Mouse (Mus musculus) heart, embryonic 13.5 days (tissue): ENCODE measurements around the gene Tmem131l. TPM values are rescaled to one million over a fixed set of nuclear protein-coding genes. Genes with fewer than 3 reads are reported as not detected.
A peak's percentile ranks its signal among the peaks of the same experiment; 100 is the strongest.

Experiments
- ATAC-seq: fragments of 200-750 bp; cut with Nextera tagmentation; 2 replicates; pipeline ENCODE4 v1.8.0; 2017; ENCODE audit warnings: moderate TSS enrichment; ENCODE audit not compliant: insufficient number of reproducible peaks, low FRiP score, low TSS enrichment; ENCODE audit errors: extremely low read depth
- H3K27ac ChIP-seq: fragments of 300-500 bp; sonication (generic); replicated peaks from 2 replicates; pipeline ENCODE4 v1.5.1; 2015; ENCODE audit warnings: moderate library complexity, mild to moderate bottlenecking, inconsistent platforms
- H3K27me3 ChIP-seq: fragments of 300-500 bp; sonication (generic); replicated peaks from 2 replicates; pipeline ENCODE4 v1.6.1; 2015; ENCODE audit warnings: mild to moderate bottlenecking, inconsistent platforms
- H3K36me3 ChIP-seq: fragments of 300-500 bp; sonication (generic); 2 replicates; pipeline ENCODE4 v1.6.1; 2015; ENCODE audit warnings: mild to moderate bottlenecking, inconsistent platforms
- H3K4me1 ChIP-seq: fragments of 300-500 bp; sonication (generic); 2 replicates; pipeline ENCODE4 v1.6.1; 2015; ENCODE audit warnings: inconsistent platforms
- H3K4me2 ChIP-seq: fragments of 300-500 bp; sonication (generic); 2 replicates; pipeline ENCODE4 v1.6.1; 2015; ENCODE audit warnings: inconsistent platforms, mild to moderate bottlenecking, moderate library complexity
- H3K4me3 ChIP-seq: fragments of 300-500 bp; sonication (generic); 2 replicates; pipeline ENCODE4 v1.5.1; 2015; ENCODE audit warnings: moderate library complexity, mild to moderate bottlenecking, inconsistent platforms
- H3K9ac ChIP-seq: fragments of 300-500 bp; sonication (generic); 2 replicates; pipeline ENCODE4 v1.6.1; 2015; ENCODE audit warnings: inconsistent platforms, mild to moderate bottlenecking, moderate library complexity
- H3K9me3 ChIP-seq: fragments of 300-500 bp; sonication (generic); 2 replicates; pipeline ENCODE4 v1.6.1; 2016; ENCODE audit warnings: inconsistent platforms
- WGBS: fragments of 180-500 bp; shearing (Covaris S2); methylation state at CpG from one replicate; pipeline ENCODE4 v1.1.7; 2015; ENCODE audit warnings: mixed read lengths; 5-methylcytosine and 5-hydroxymethylcytosine counted together
- polyA plus RNA-seq: library from polyadenylated mRNA; unstranded; fragments of >200 nt; fragmentation: Nextera tagmentation; extraction: Ambion mirVana; gene quantifications from 2 replicates; pipeline ENCODE4 v1.2.1, GENCODE M21; 2015

The Tmem131l gene
- polyA plus RNA-seq, 1 experiment from 2014 or later: 24.0 TPM

DNA sequence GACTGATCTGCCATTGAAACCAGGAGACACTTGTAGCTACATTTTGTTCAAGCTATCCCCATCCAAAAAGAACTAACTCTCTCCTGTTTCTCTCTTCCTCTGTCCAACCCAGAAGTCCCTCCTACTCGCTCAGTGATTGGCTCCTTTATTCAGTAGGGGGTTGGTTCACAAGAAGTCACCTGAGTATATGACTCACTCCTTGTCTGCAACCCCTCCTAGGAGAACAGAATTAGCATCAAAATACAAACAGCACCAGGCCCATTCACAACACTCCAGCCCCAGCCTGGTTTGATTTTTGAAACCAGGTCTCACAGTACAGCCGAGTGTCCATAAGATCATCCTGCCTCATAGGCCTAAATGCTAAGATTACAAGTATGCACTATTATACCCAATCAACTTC is 96.3 kb downstream of the Tmem131l start:
- Histone ChIP-seq H3K9ac (no peak overlapping the region), H3K27me3 (no peaks in the 10 kb centered on the region), H3K36me3 (peaks cover 34% of the 10 kb centered on the region), H3K9me3 (no peaks in the 10 kb centered on the region), H3K27ac (no peak overlapping the region), H3K4me3 (no peak overlapping the region), H3K4me1 (peaks cover 18% of the 10 kb centered on the region), H3K4me2 (no peak overlapping the region)
- ATAC-seq: no peak
- WGBS: 77% methylated on average over 2 of the region's 2 CpGs

DNA sequence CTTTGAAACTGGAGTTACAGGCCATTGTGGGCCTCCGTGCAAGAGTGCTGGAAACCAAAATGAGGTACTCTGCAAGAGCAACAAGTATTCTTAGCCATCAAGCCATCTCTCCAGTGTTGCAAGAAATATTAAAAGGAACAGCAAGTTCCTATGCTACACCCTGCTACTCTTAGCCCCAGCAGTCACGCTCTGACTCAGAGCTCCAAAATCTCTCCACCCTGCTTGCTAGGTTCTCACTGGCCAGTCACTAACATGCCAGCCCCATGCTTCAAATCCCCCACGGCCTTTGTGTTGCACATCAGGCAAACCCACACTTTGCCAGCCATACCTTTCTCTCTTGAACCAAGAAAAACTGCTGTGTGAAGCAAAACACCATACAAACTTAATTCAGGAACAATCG is 96.8 kb downstream of the Tmem131l start:
- ATAC-seq: no peak
- Histone ChIP-seq H3K9me3 (no peaks in the 10 kb centered on the region), H3K36me3 (peaks cover 39% of the 10 kb centered on the region), H3K4me2 (no peak overlapping the region), H3K4me3 (no peak overlapping the region), H3K4me1 (peaks cover 13% of the 10 kb centered on the region), H3K27me3 (no peaks in the 10 kb centered on the region), H3K9ac (no peak overlapping the region), H3K27ac (no peak overlapping the region)
- WGBS: 85% methylated on average over 4 of the region's 4 CpGs

DNA sequence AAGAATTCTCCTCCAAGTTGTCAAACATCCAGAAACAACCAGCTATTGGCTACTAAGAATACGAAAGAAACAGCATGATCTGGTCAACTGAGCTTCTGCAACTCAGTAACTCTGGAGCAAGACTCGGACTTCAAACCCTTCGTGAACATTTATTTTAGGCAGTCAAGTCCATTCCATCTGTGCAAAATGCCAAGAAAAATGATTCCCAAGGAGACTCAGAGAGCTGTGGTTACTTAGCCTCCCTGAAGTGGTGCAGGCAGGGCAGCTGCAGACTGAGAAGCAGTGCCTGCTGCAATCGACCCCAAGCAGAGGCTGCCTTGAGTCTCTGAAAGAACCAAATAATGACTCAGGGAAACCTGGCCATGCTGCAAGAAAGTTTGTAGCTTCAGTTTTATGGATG is 98.1 kb downstream of the Tmem131l start:
- Histone ChIP-seq H3K9me3 (no peaks in the 10 kb centered on the region), H3K9ac (no peak overlapping the region), H3K27me3 (no peaks in the 10 kb centered on the region), H3K27ac (no peak overlapping the region), H3K4me1 (0 out of 2 replicates have a peak, but pooled peaks cover under 1% of the 10 kb centered on the region), H3K4me2 (no peak overlapping the region), H3K4me3 (no peak overlapping the region), H3K36me3 (peaks cover 47% of the 10 kb centered on the region)
- ATAC-seq: no peak
- WGBS: 82% methylated on average over 4 of the region's 4 CpGs

- Histone ChIP-seq H3K36me3 (peaks cover 69% of the 10 kb centered on the region), H3K9ac (no peak overlapping the region), H3K27me3 (no peaks in the 10 kb centered on the region), H3K9me3 (no peaks in the 10 kb centered on the region), H3K27ac (no peak overlapping the region), H3K4me2 (no peak overlapping the region), H3K4me3 (no peak overlapping the region), H3K4me1 (no peaks in the 10 kb centered on the region)
- WGBS: 44% methylated on average over 5 of the region's 5 CpGs
- ATAC-seq: no peak
Measured at GRCm38 (mm10) chr3:83938871-83939270, 101.1 kb downstream of the Tmem131l start.

DNA sequence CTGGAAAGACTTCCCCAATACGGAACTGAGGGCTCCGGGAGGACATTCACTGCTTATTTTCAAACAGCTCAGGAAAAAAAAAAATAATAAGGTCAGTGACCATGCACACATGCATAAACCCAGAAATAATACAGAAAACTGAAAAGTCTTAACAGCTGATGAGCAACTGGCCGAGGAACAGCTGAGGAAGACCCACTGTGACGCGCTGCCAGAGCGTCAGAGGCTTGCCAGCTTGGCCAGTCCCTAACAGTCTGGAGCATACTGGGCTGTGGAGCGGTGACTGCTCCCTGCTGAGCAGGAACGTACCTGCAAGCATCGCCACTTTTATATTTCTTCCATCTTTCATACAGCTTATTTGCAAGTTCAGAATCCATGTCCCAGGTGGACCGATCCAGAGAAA is 105.5 kb downstream of the Tmem131l start:
- H3K27me3 ChIP-seq: no peaks in the 10 kb centered on the region

GRCm38 (mm10) chr3:83915768-83916496 is 124.0 kb downstream of the Tmem131l start:
- Histone ChIP-seq H3K36me3 (peaks cover 85% of the 10 kb centered on the region), H3K9me3 (no peaks in the 10 kb centered on the region), H3K4me3 (no peak overlapping the region), H3K27me3 (no peaks in the 10 kb centered on the region), H3K9ac (no peak overlapping the region), H3K4me2 (no peak overlapping the region), H3K27ac (no peak overlapping the region), H3K4me1 (no peaks in the 10 kb centered on the region)
- WGBS: 71% methylated on average over 11 of the region's 11 CpGs
- no peak for ATAC-seq

More for the DNA sequence above, 105.5 kb downstream of the Tmem131l start:
- H3K4me2 ChIP-seq: no peak overlapping the region
- WGBS: 87% methylated on average over 10 of the region's 10 CpGs
- no peaks in the 10 kb centered on the region for H3K4me1 ChIP-seq
- ATAC-seq: no peak
- peaks cover 87% of the 10 kb centered on the region for H3K36me3 ChIP-seq
- no peak overlapping the region for H3K9ac ChIP-seq
- H3K27ac ChIP-seq: no peak overlapping the region
- no peaks in the 10 kb centered on the region for H3K9me3 ChIP-seq
- H3K4me3 ChIP-seq: no peak overlapping the region

- H3K9me3 ChIP-seq: no peaks in the 10 kb centered on the region
- no peak overlapping the region for H3K9ac ChIP-seq
- no peak overlapping the region for H3K27ac ChIP-seq
- peaks cover 81% of the 10 kb centered on the region for H3K36me3 ChIP-seq
- no peak overlapping the region for H3K4me2 ChIP-seq
- no peaks in the 10 kb centered on the region for H3K27me3 ChIP-seq
- no peaks in the 10 kb centered on the region for H3K4me1 ChIP-seq
- no peak for ATAC-seq
- 75% methylated on average over 3 of the region's 3 CpGs for WGBS
- no peak overlapping the region for H3K4me3 ChIP-seq
Measured at GRCm38 (mm10) chr3:83915102-83915501, 124.9 kb downstream of the Tmem131l start.

DNA sequence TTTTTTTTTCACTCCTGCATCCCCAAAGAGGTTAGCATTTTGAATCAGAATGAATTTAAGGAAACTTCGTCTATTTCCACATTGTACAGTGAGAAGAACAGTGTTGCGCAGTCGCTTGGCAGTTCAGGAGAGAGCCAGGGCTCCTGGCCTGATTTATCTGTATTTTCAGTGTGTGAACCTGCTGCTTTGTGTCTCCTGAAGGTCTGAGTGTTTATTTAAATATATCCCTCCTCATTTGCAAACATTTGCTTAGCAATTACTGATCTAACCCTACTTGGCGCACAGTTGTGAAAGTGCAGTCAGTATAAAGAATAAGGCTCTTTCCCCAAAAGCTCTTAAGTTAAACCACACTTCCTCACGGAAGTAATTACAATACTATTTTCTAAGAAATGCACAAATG is 129.3 kb downstream of the Tmem131l start:
- no peak overlapping the region for H3K9ac ChIP-seq
- no peaks in the 10 kb centered on the region for H3K27me3 ChIP-seq
- no peak overlapping the region for H3K27ac ChIP-seq
- H3K4me1 ChIP-seq: no peaks in the 10 kb centered on the region
- WGBS: 86% methylated on average over 5 of the region's 5 CpGs
- no peaks in the 10 kb centered on the region for H3K9me3 ChIP-seq
- no peak for ATAC-seq
- H3K4me3 ChIP-seq: no peak overlapping the region
- H3K4me2 ChIP-seq: no peak overlapping the region
- H3K36me3 ChIP-seq: peaks cover 78% of the 10 kb centered on the region

DNA sequence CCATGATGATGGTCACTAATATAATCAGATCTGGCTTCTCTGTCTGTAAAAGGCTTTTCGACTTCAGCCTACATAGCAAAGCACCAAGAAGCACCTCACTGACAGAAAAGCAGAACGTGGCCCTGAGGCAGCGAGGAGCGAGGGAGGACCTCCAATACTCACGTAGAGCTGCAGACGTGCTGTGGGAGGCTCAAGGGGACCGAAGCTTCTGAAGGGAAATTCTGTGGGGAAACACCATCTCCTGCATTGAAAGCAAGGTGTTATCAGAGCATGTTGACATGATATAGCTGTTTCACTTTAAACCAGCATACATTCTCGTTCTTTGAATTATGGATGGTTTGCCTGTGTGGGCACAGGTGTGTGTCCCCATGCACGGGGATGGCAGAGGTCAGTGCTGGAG is 133.8 kb downstream of the Tmem131l start:
- no peak overlapping the region for H3K27ac ChIP-seq

GRCm38 (mm10) chr3:83905161-83905560 is 134.8 kb downstream of the Tmem131l start:
- Histone ChIP-seq H3K4me3 (no peak overlapping the region), H3K9ac (no peak overlapping the region), H3K27me3 (no peaks in the 10 kb centered on the region), H3K36me3 (peaks cover 82% of the 10 kb centered on the region), H3K27ac (peak overlapping the region; percentile 64; the same call in 1 of the 2 replicates), H3K9me3 (no peaks in the 10 kb centered on the region), H3K4me2 (no peak overlapping the region), H3K4me1 (peaks cover 21% of the 10 kb centered on the region)
- no peak for ATAC-seq
- WGBS: 77% methylated on average over 6 of the region's 6 CpGs

More for the DNA sequence above, 133.8 kb downstream of the Tmem131l start:
- no peak for ATAC-seq
- H3K4me2 ChIP-seq: no peak overlapping the region
- H3K27me3 ChIP-seq: no peaks in the 10 kb centered on the region
- H3K36me3 ChIP-seq: peaks cover 78% of the 10 kb centered on the region
- no peak overlapping the region for H3K9ac ChIP-seq
- no peak overlapping the region for H3K4me3 ChIP-seq
- H3K4me1 ChIP-seq: peaks cover 17% of the 10 kb centered on the region
- WGBS: 90% methylated on average over 9 of the region's 9 CpGs
- H3K9me3 ChIP-seq: no peaks in the 10 kb centered on the region

GRCm38 (mm10) chr3:83904176-83904958 is 135.6 kb downstream of the Tmem131l start:
- Histone ChIP-seq H3K9ac (no peak overlapping the region), H3K4me2 (no peak overlapping the region), H3K4me1 (peaks cover 21% of the 10 kb centered on the region), H3K9me3 (no peaks in the 10 kb centered on the region), H3K36me3 (peaks cover 83% of the 10 kb centered on the region), H3K27ac (peak overlapping the region; percentile 64), H3K27me3 (no peaks in the 10 kb centered on the region), H3K4me3 (no peak overlapping the region)
- 42% methylated on average over 14 of the region's 14 CpGs for WGBS
- ATAC-seq: peak; percentile 37; the same call in 1 of the 2 replicates
